In the genomic region with DNA sequence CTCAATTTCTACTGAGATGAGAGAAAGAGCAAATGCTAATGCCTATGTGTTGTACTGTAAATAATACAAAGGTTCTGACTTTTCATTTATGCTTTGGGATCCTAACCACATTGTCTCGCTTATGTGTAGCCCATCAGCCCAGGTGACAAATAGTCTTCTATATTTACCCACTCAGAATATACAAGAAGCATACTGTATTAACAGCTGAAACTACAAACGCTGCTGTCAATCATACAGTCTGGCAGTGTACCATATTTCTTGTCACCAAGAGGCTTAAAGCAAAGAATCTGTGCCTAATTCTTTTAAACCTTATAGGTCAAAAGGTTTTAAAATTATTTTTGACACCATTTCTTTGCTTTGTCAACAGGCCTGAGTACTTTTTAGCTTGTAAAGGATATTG, we compare ENCODE assay signal across 21 mouse cellular contexts.
DNase-seq lines count a peak whose midpoint lies in the region; ATAC-seq and TF ChIP-seq lines count a peak whose summit lies in the region.
"Had no signal": no experiment of that assay in that cellular context is flagged by ENCODE, and none has a peak within 500 bp of the region (broad histone marks: within the 10 kb centered on the region; RNA-seq: fewer than 3 reads in every experiment).

No protein-coding gene starts in this region.

- H3K9ac ChIP-seq in embryonic facial prominence, embryonic 14.5 days (ENCODE audit: low read depth, low read length) = no peak overlapping the region
- H3K9ac ChIP-seq in limb, embryonic 14.5 days (ENCODE audit: low read depth, low read length, severe bottlenecking) = no peak overlapping the region

- H3K27ac ChIP-seq in embryonic facial prominence, embryonic 14.5 days (replicated peaks; ENCODE audit: low read depth, low read length) = no peak overlapping the region
- no peak overlapping the region for H3K27ac ChIP-seq in embryonic facial prominence, embryonic 10.5 days (replicated peaks)
- no peak overlapping the region for H3K27ac ChIP-seq in limb, embryonic 14.5 days (replicated peaks; ENCODE audit: low read depth, low read length)
- no peak overlapping the region for H3K27ac ChIP-seq in limb, embryonic 10.5 days

- H3K4me2 ChIP-seq in embryonic facial prominence, embryonic 14.5 days (ENCODE audit: low read depth, low read length) = no peak overlapping the region
- no peak overlapping the region for H3K4me2 ChIP-seq in limb, embryonic 14.5 days (replicated peaks; ENCODE audit: low read depth, low read length, severe bottlenecking)
- H3K4me2 ChIP-seq in myocyte (ENCODE audit: low read depth) = peak overlapping the region; percentile 3

- H3K79me2 ChIP-seq in myocyte (ENCODE audit: control insufficient read depth, insufficient read depth) = no peaks in the 10 kb centered on the region

- H3K36me3 ChIP-seq in embryonic facial prominence, embryonic 14.5 days (ENCODE audit: control insufficient read depth, insufficient read depth, low read length) = no peaks in the 10 kb centered on the region
- H3K36me3 ChIP-seq in embryonic facial prominence, embryonic 10.5 days (replicated peaks) = no peaks in the 10 kb centered on the region
- H3K36me3 ChIP-seq in limb, embryonic 14.5 days (ENCODE audit: control insufficient read depth, insufficient read depth, low read length) = no peaks in the 10 kb centered on the region
- no peaks in the 10 kb centered on the region for H3K36me3 ChIP-seq in limb, embryonic 10.5 days
- no peaks in the 10 kb centered on the region for H3K36me3 ChIP-seq in myocyte (ENCODE audit: control insufficient read depth, insufficient read depth)
- H3K36me3 ChIP-seq: G1E had no signal

- no peaks in the 10 kb centered on the region for H3K9me3 ChIP-seq in embryonic facial prominence, embryonic 14.5 days (ENCODE audit: control insufficient read depth, low read length)
- no peaks in the 10 kb centered on the region for H3K9me3 ChIP-seq in embryonic facial prominence, embryonic 10.5 days
- no peaks in the 10 kb centered on the region for H3K9me3 ChIP-seq in limb, embryonic 14.5 days (ENCODE audit: control insufficient read depth, low read length)
- H3K9me3 ChIP-seq in limb, embryonic 10.5 days (replicated peaks) = no peaks in the 10 kb centered on the region

- H3ac ChIP-seq in myocyte (ENCODE audit: control insufficient read depth, insufficient read length) = no peak overlapping the region

- ATAC-seq in embryonic facial prominence, embryonic 14.5 days (ENCODE audit: low read depth) = 0 out of 2 replicates have a peak, but pooled peaks have one; percentile 57
- ATAC-seq in limb, embryonic 14.5 days (ENCODE audit: low FRiP score, low read depth) = peak; percentile 67
- ATAC-seq: activated CD4-positive, CD25-positive, alpha-beta regulatory T cell, adult 4 months; CD4-positive, CD25-positive, alpha-beta regulatory T cell, adult 4 months; Patski had no signal

- TF ChIP-seq POLR2A in limb, embryonic 14.5 days (IDR thresholded peaks at IDR 0.05; ENCODE audit: borderline replicate concordance, extremely low read depth, insufficient read depth, insufficient read length) = no peak
- TF ChIP-seq POLR2A in myocyte (IDR thresholded peaks at IDR 0.05; ENCODE audit: insufficient read length, low read depth) = no peak

- no peak overlapping the region for H3K4me3 ChIP-seq in embryonic facial prominence, embryonic 14.5 days (ENCODE audit: low read depth, low read length)
- no peak overlapping the region for H3K4me3 ChIP-seq in embryonic facial prominence, embryonic 10.5 days
- H3K4me3 ChIP-seq in limb, embryonic 14.5 days (replicated peaks; ENCODE audit: low read length) = no peak overlapping the region
- no peak overlapping the region for H3K4me3 ChIP-seq in limb, embryonic 10.5 days
- no peak overlapping the region for H3K4me3 ChIP-seq in myocyte

- WGBS in embryonic facial prominence, embryonic 14.5 days = 82% methylated on average over 2 of the region's 2 CpGs
- WGBS in embryonic facial prominence, embryonic 10.5 days = 87% methylated on average over 2 of the region's 2 CpGs
- WGBS in limb, embryonic 14.5 days = 74% methylated on average over 2 of the region's 2 CpGs
- WGBS in limb, embryonic 10.5 days = 85% methylated on average over 2 of the region's 2 CpGs

- H3K27me3 ChIP-seq in embryonic facial prominence, embryonic 14.5 days (replicated peaks; ENCODE audit: control insufficient read depth, insufficient read depth, low read length) = no peaks in the 10 kb centered on the region
- H3K27me3 ChIP-seq in embryonic facial prominence, embryonic 10.5 days (replicated peaks; ENCODE audit: low read depth, poor library complexity, severe bottlenecking) = no peaks in the 10 kb centered on the region
- no peaks in the 10 kb centered on the region for H3K27me3 ChIP-seq in limb, embryonic 14.5 days (ENCODE audit: control insufficient read depth, insufficient read depth, low read length)
- no peaks in the 10 kb centered on the region for H3K27me3 ChIP-seq in limb, embryonic 10.5 days (ENCODE audit: low read depth, poor library complexity, severe bottlenecking)
- H3K27me3 ChIP-seq in myocyte (ENCODE audit: control insufficient read depth, insufficient read depth, insufficient read length) = no peaks in the 10 kb centered on the region
- H3K27me3 ChIP-seq: CH12.LX, Patski had no signal

- no peaks in the 10 kb centered on the region for H3K4me1 ChIP-seq in embryonic facial prominence, embryonic 14.5 days (ENCODE audit: control insufficient read depth, insufficient read depth, low read length)
- no peaks in the 10 kb centered on the region for H3K4me1 ChIP-seq in embryonic facial prominence, embryonic 10.5 days
- no peaks in the 10 kb centered on the region for H3K4me1 ChIP-seq in limb, embryonic 14.5 days (ENCODE audit: control insufficient read depth, insufficient read depth, low read length)
- H3K4me1 ChIP-seq in limb, embryonic 10.5 days = no peaks in the 10 kb centered on the region

- peak; percentile 59 for DNase-seq in embryonic facial prominence, embryonic 14.5 days (ENCODE audit: low spot score)
- no peak for DNase-seq in embryonic facial prominence, embryonic 10.5 days (ENCODE audit: low spot score)
- DNase-seq in limb, embryonic 14.5 days (ENCODE audit: low spot score) = peak; percentile 58
- no peak for DNase-seq in limb, embryonic 10.5 days (ENCODE audit: low spot score)
- no peak for DNase-seq in kidney, adult 9 months
- DNase-seq: adrenal gland, adult 2 months; adrenal gland, adult 8-10 months; adrenal gland, postnatal 10 days; adrenal gland, postnatal 14 days; adrenal gland, postnatal 25 days; adrenal gland, postnatal 36 days; B cell, adult 2 months; cerebellum, adult 11 months; cerebellum, adult 11-12 months; cerebellum, adult 18-20 months had no signal

TF ChIP-seq in myocyte, 11 proteins besides CTCF, POLR2A, EP300 and RAD21:
- TF ChIP-seq TCF12 (IDR thresholded peaks at IDR 0.05; ENCODE audit: insufficient read depth, poor library complexity, severe bottlenecking) = peak; percentile 58
- TF ChIP-seq E2F4 (IDR thresholded peaks at IDR 0.05; ENCODE audit: insufficient read depth) = no peak
- TF ChIP-seq TCF3 (IDR thresholded peaks at IDR 0.05; ENCODE audit: insufficient read length, low read depth) = no peak
- TF ChIP-seq MYOD1 (IDR thresholded peaks at IDR 0.05; ENCODE audit: control insufficient read depth in 1 of 3, insufficient read length in 2 of 3, low read depth in 2 of 3) = peak; percentile 75 to 84 (median 80)
TF ChIP-seq in myocyte: peak in this region for 2.

Comparison
In these comparisons a context has a peak if more than half of its experiments do, and no peak if none do; other contexts are left out.
1. DNase-seq: peak in embryonic facial prominence, embryonic 14.5 days (single experiment) and limb, embryonic 14.5 days (single experiment); none in embryonic facial prominence, embryonic 10.5 days (single experiment), limb, embryonic 10.5 days (single experiment) and kidney, adult 9 months (single experiment).